Mouse (Mus musculus) erythroblast, embryonic 14.5 days (primary cell): Measurements from ENCODE around the gene Plekhh1.

Experiments used
- GATA1 ChIP-seq: IDR thresholded peaks from 2 replicates; pipeline ENCODE4 v1.6.1; 2012; ENCODE audit warnings: low read length, inconsistent platforms, mixed read lengths
- TAL1 ChIP-seq: IDR thresholded peaks from 3 replicates; pipeline ENCODE4 v1.6.1; 2012; ENCODE audit warnings: low read length, inconsistent platforms, mixed read lengths

GRCm38 (mm10) chr12:79092569-79092968, 63.6 kb downstream of the Plekhh1 start:
- TF ChIP-seq TAL1 (no peak), GATA1 (no peak)
